Mouse (Mus musculus) kidney, adult 11 months (tissue): ENCODE measurements around the gene Arhgap11a.

Source experiments
- DNase-seq: peaks from one replicate; pipeline ENCODE4 v3.0.0; 2022

The Arhgap11a gene

GRCm38 (mm10) chr2:113817681-113818606 is 30.5 kb downstream of the Arhgap11a start:
- no peak for DNase-seq

- no peak for DNase-seq
Measured at GRCm38 (mm10) chr2:113807640-113808039, 40.8 kb downstream of the Arhgap11a start.

GRCm38 (mm10) chr2:113806851-113807577 is 41.4 kb downstream of the Arhgap11a start:
- no peak for DNase-seq

GRCm38 (mm10) chr2:113805765-113806164 is 42.7 kb downstream of the Arhgap11a start:
- no peak for DNase-seq

GRCm38 (mm10) chr2:113803753-113804152 is 44.7 kb downstream of the Arhgap11a start:
- DNase-seq, result no peak

- DNase-seq, result no peak
Measured at GRCm38 (mm10) chr2:113800846-113801245, 47.6 kb downstream of the Arhgap11a start.

GRCm38 (mm10) chr2:113798605-113799004 is 49.9 kb downstream of the Arhgap11a start:
- DNase-seq, result no peak

- DNase-seq, result no peak
Measured at GRCm38 (mm10) chr2:113795186-113795585, 53.3 kb downstream of the Arhgap11a start.

- DNase-seq, result no peak
Measured at GRCm38 (mm10) chr2:113793521-113793920, 54.9 kb downstream of the Arhgap11a start.

- no peak for DNase-seq
Measured at GRCm38 (mm10) chr2:113788821-113789387, 59.6 kb downstream of the Arhgap11a start.

- no peak for DNase-seq
Measured at GRCm38 (mm10) chr2:113787882-113788281, 60.6 kb downstream of the Arhgap11a start.

- DNase-seq, result no peak
Measured at GRCm38 (mm10) chr2:113784851-113785250, 63.6 kb downstream of the Arhgap11a start.

GRCm38 (mm10) chr2:113781521-113781920 is 66.9 kb downstream of the Arhgap11a start:
- no peak for DNase-seq
